Mouse (Mus musculus) embryonic facial prominence, embryonic 11.5 days (tissue): ENCODE results near the gene Prim1. TPM values are rescaled to one million over a fixed set of nuclear protein-coding genes. Genes with fewer than 3 reads are reported as not detected.

ENCODE experiments used
- ATAC-seq: fragments of 200-750 bp; cut with Nextera tagmentation; replicated peaks from 2 replicates; pipeline ENCODE4 v1.8.0; 2017; ENCODE audit warnings: low read depth; ENCODE audit not compliant: insufficient number of reproducible peaks, low FRiP score, low TSS enrichment
- DNase-seq: peaks from one replicate; pipeline ENCODE4 v3.0.0-alpha.2; 2015; ENCODE audit warnings: low spot score
- H3K27ac ChIP-seq: fragments of 300-500 bp; sonication (generic); replicated peaks from 2 replicates; pipeline ENCODE4 v1.5.1; 2014; ENCODE audit warnings: mild to moderate bottlenecking, low read depth, low read length, control low read depth
- H3K27me3 ChIP-seq: fragments of 300-500 bp; sonication (generic); 2 replicates; pipeline ENCODE4 v1.6.1; 2014; ENCODE audit warnings: mild to moderate bottlenecking, low read length, moderate library complexity, mixed read lengths; ENCODE audit not compliant: control insufficient read depth, insufficient read depth
- H3K36me3 ChIP-seq: fragments of 300-500 bp; sonication (generic); replicated peaks from 2 replicates; pipeline ENCODE4 v1.6.1; 2014; ENCODE audit warnings: low read depth, mild to moderate bottlenecking, low read length, moderate library complexity, mixed read lengths; ENCODE audit not compliant: control insufficient read depth, insufficient read depth
- H3K4me1 ChIP-seq: fragments of 300-500 bp; sonication (generic); 2 replicates; pipeline ENCODE4 v1.6.1; 2014; ENCODE audit warnings: low read length, mixed read lengths; ENCODE audit not compliant: control insufficient read depth, insufficient read depth
- H3K4me2 ChIP-seq: fragments of 300-500 bp; sonication (generic); 2 replicates; pipeline ENCODE4 v1.6.1; 2014; ENCODE audit warnings: low read depth, mild to moderate bottlenecking, control low read depth, low read length, moderate library complexity
- H3K4me3 ChIP-seq: fragments of 300-500 bp; sonication (generic); 2 replicates; pipeline ENCODE4 v1.5.1; 2014; ENCODE audit warnings: low read depth, low read length, control low read depth
- H3K9ac ChIP-seq: fragments of 300-500 bp; sonication (generic); replicated peaks from 2 replicates; pipeline ENCODE4 v1.6.1; 2014; ENCODE audit warnings: mild to moderate bottlenecking, control low read depth, low read length
- H3K9me3 ChIP-seq: fragments of 300-500 bp; sonication (generic); replicated peaks from 2 replicates; pipeline ENCODE4 v1.6.1; 2016; ENCODE audit warnings: mild to moderate bottlenecking, low read length, inconsistent platforms, mixed read lengths; ENCODE audit not compliant: control insufficient read depth
- WGBS: fragments of 180-500 bp; shearing (Covaris S2); extraction: QIAGEN DNeasy Blood & Tissue Kit; methylation state at CpG from one replicate; pipeline ENCODE4 v1.1.7; 2014; 5-methylcytosine and 5-hydroxymethylcytosine counted together
- polyA plus RNA-seq: library from polyadenylated mRNA; unstranded; fragments of >200 nt; fragmentation: Nextera tagmentation; extraction: Ambion mirVana; gene quantifications from 2 replicates; pipeline ENCODE4 v1.2.1, GENCODE M21; 2014

Gene Prim1
- polyA plus RNA-seq, 1 experiment from 2014 or later: 132 TPM

DNA sequence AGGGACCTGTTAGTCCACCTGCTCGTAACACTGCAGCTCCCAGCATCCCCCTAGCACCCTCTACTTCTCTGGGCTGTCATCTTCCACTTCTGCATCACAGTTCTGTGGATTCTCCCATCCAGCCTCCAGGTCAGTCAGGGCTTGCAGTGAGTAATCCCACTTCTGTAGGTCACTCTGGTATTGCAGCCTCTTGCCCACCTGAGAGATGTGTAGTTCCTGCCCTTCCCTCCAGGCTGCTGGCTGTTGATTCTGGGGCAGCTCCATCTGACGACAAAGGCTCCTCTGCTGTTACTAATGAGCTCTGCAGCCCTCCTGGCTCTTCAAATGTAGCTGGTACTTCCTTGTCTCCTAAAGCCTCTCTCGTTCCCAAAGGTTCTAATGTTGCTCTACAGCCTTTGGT lies 24.9 kb downstream of the Prim1 start:
- H3K9me3 ChIP-seq: no peaks in the 10 kb centered on the region
- no peak overlapping the region for H3K4me2 ChIP-seq
- H3K27ac ChIP-seq: no peak overlapping the region
- ATAC-seq (no peak), DNase-seq (no peak)
- H3K9ac ChIP-seq: no peak overlapping the region
- no peaks in the 10 kb centered on the region for H3K27me3 ChIP-seq
- whole genome bisulfite sequencing: 77% methylated on average over 3 of the region's 3 CpGs
- H3K4me1 ChIP-seq: no peaks in the 10 kb centered on the region
- H3K36me3 ChIP-seq: peaks cover 6% of the 10 kb centered on the region
- H3K4me3 ChIP-seq: no peak overlapping the region

DNA sequence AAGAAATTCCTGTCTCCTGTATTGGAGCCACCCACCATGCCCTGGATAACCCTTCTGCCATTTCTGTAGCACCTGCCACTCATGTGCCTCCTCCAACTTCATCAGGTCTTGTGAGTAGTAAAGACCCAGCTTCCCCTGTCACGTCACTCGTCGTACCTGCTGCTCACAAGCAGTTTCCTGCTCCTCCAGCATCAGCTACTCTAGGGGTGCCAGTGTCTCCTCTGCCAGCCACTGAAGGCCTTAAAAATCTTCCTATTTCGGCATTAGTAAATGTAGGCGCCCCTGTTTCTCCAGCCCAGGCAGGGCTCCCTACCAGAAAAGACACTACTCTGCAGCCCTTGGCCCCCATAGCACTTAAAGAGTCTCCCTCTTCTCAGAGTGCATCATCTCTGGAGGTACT lies 25.3 kb downstream of the Prim1 start:
- H3K4me1 ChIP-seq: no peaks in the 10 kb centered on the region
- peaks cover 6% of the 10 kb centered on the region for H3K36me3 ChIP-seq
- 91% methylated on average over 5 of the region's 5 CpGs for WGBS
- H3K27me3 ChIP-seq: no peaks in the 10 kb centered on the region
- no peak overlapping the region for H3K4me2 ChIP-seq
- H3K27ac ChIP-seq: no peak overlapping the region
- H3K4me3 ChIP-seq: no peak overlapping the region
- H3K9ac ChIP-seq: no peak overlapping the region
- no peak for ATAC-seq
- no peaks in the 10 kb centered on the region for H3K9me3 ChIP-seq
- DNase-seq: no peak

DNA sequence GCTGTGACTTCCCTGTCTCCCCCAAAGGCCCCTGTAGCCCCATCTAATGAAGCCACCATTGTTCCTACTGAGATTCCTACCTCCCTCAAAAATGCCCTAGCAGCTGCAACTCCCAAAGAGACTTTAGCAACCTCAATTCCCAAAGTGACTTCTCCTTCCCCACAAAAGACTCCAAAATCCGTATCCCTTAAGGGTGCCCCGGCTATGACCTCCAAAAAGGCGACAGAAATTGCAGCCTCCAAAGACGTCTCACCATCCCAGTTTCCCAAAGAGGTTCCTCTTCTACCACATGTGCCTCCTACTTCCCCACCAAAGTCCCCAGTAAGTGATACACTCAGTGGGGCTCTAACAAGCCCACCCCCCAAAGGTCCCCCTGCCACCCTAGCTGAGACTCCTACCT lies 26.7 kb downstream of the Prim1 start:
- H3K4me3 ChIP-seq: no peak overlapping the region
- no peak overlapping the region for H3K9ac ChIP-seq
- ATAC-seq: no peak
- no peak for DNase-seq
- no peaks in the 10 kb centered on the region for H3K9me3 ChIP-seq
- no peak overlapping the region for H3K4me2 ChIP-seq
- H3K36me3 ChIP-seq: peaks cover 15% of the 10 kb centered on the region
- WGBS: 77% methylated on average over 4 of the region's 4 CpGs
- H3K4me1 ChIP-seq: no peaks in the 10 kb centered on the region
- H3K27me3 ChIP-seq: no peaks in the 10 kb centered on the region
- H3K27ac ChIP-seq: no peak overlapping the region

DNA sequence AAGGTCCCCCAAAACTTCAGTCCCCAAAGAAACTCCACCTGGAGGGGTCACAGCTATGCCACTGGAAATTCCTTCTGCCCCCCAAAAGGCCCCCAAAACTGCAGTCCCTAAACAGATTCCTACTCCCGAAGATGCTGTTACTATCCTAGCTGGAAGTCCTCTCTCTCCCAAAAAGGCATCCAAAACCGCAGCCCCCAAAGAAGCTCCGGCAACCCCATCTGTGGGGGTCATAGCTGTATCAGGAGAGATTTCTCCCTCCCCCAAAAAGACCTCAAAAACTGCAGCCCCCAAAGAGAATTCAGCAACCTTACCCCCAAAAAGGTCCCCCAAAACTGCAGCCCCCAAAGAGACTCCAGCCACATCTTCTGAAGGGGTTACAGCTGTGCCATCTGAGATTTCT lies 27.5 kb downstream of the Prim1 start:
- ATAC-seq: no peak
- 92% methylated on average over 3 of the region's 3 CpGs for WGBS
- Histone ChIP-seq H3K27ac (no peak overlapping the region), H3K4me2 (no peak overlapping the region), H3K9ac (no peak overlapping the region), H3K9me3 (no peaks in the 10 kb centered on the region), H3K4me1 (no peaks in the 10 kb centered on the region), H3K36me3 (peaks cover 18% of the 10 kb centered on the region), H3K27me3 (no peaks in the 10 kb centered on the region), H3K4me3 (no peak overlapping the region)
- no peak for DNase-seq

DNA sequence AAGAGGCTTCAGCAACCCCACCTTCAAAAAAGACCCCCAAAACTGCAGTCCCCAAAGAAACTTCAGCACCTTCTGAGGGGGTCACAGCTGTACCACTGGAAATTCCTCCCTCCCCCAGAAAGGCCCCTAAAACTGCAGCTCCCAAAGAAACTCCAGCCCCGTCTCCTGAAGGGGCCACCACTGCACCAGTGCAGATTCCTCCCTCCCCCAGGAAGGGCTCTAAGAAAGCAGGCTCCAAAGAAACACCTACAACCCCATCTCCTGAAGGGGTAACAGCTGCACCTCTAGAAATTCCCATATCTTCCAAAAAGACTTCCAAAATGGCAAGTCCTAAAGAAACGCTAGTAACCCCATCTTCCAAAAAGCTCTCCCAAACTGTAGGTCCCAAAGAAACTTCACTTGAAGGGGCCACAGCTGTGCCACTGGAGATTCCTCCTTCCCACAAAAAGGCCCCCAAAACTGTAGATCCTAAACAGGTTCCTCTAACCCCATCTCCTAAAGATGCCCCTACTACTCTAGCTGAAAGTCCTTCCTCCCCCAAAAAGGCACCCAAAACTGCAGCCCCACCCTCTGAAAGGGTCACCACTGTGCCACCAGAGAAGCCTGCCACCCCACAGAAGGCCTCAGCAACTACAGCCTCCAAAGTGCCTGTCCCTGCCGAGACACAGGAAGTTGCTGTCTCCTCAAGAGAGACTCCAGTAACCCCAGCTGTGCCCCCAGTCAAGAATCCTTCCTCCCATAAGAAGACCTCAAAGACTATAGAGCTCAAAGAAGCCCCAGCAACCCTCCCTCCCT lies 28.3 kb downstream of the Prim1 start:
- Histone ChIP-seq H3K9me3 (no peaks in the 10 kb centered on the region), H3K4me2 (no peak overlapping the region), H3K36me3 (peaks cover 18% of the 10 kb centered on the region), H3K4me3 (no peak overlapping the region), H3K27me3 (no peaks in the 10 kb centered on the region), H3K9ac (no peak overlapping the region), H3K27ac (no peak overlapping the region), H3K4me1 (no peaks in the 10 kb centered on the region)
- DNase-seq: no peak
- no peak for ATAC-seq
- 81% methylated on average over 3 of the region's 3 CpGs for WGBS

DNA sequence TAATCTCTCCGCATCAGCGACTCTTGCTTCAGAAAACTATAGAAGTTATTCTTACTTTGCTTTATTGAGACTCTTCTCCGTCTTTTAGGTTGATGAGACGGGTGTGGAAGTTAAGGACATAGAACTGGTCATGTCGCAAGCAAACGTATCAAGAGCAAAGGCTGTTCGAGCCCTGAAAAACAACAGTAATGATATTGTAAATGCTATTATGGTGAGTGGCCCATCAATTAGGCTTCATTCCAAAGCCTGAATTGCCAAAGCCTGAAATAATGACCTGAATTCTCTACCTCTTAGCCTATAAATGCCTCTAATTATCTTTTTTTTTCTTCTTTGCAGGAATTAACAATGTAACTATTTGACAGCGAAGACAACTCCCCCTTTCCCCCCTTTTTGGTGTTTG lies 33.2 kb downstream of the Prim1 start:
- DNase-seq: no peak
- Histone ChIP-seq H3K4me3 (no peak overlapping the region), H3K4me1 (no peaks in the 10 kb centered on the region), H3K9ac (no peak overlapping the region), H3K4me2 (no peak overlapping the region), H3K9me3 (no peaks in the 10 kb centered on the region), H3K27ac (no peak overlapping the region), H3K27me3 (no peaks in the 10 kb centered on the region), H3K36me3 (peaks cover 24% of the 10 kb centered on the region)
- no peak for ATAC-seq
- 94% methylated on average over 8 of the region's 8 CpGs for WGBS

DNA sequence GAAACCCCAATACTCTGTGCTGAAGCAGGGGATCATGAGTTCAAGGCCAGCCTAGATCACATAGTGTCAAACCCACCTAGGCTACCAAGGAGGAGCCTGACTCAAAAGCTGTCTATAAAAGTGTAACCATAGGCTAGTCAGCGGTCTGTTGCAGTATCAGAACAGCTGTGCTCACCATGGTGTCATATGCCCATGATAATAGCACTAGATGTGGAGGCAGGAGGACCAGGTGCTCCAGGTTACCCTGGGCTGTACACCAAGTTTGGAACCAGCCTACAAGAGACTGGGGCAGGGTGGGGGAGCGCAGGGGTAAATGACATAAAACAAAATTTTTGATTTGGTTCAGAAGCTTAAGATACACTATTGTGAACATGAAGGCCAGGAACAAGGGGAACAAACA lies 34.8 kb downstream of the Prim1 start:
- H3K9me3 ChIP-seq: no peaks in the 10 kb centered on the region
- no peak overlapping the region for H3K4me3 ChIP-seq
- H3K4me2 ChIP-seq: no peak overlapping the region
- WGBS: 96% methylated on average over 2 of the region's 2 CpGs
- H3K9ac ChIP-seq: no peak overlapping the region
- DNase-seq: no peak
- ATAC-seq: no peak
- no peak overlapping the region for H3K27ac ChIP-seq
- no peaks in the 10 kb centered on the region for H3K4me1 ChIP-seq
- peaks cover 22% of the 10 kb centered on the region for H3K36me3 ChIP-seq
- H3K27me3 ChIP-seq: no peaks in the 10 kb centered on the region

DNA sequence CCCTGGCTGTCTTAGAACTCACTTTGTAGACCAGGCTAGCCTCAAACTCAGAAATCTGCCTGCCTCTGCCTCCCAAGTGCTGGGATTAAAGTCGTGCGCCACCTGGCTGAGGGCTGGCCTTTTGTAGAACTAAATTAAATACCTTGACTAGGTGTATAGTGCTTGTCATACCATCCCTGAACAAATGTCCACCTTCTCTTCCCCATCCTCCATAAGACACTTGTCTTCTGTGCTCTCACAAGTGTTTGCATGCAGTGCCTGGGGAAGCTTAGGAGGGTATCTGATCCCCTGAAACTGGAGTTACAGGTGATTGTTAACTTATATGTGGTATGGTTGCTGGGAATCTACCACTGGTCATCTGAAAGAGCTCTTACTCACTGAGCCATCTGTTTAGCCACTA lies 35.4 kb downstream of the Prim1 start:
- peaks cover 22% of the 10 kb centered on the region for H3K36me3 ChIP-seq
- DNase-seq (no peak), ATAC-seq (no peak)
- H3K9ac ChIP-seq: no peak overlapping the region
- no peak overlapping the region for H3K4me2 ChIP-seq
- no peaks in the 10 kb centered on the region for H3K27me3 ChIP-seq
- H3K4me1 ChIP-seq: no peaks in the 10 kb centered on the region
- H3K27ac ChIP-seq: no peak overlapping the region
- no peak overlapping the region for H3K4me3 ChIP-seq
- H3K9me3 ChIP-seq: no peaks in the 10 kb centered on the region
- 83% methylated on average over 2 of the region's 2 CpGs for WGBS
